Mouse (Mus musculus) C2C12 (cell line): ENCODE measurements around the gene Vangl2. TPM values are rescaled to one million over a fixed set of nuclear protein-coding genes. Genes with fewer than 3 reads are reported as not detected.
"Not testable (repeated sequence)": the region's sequence is repeated elsewhere in the genome, so short reads cannot be mapped to it uniquely, and the experiment has no call there.

ENCODE experiments used
- H3K27me3 ChIP-seq: one replicate; pipeline ENCODE4 v1.6.1; 2011; ENCODE audit not compliant: control insufficient read depth, insufficient read depth, insufficient read length
- H3K36me3 ChIP-seq: one replicate; pipeline ENCODE4 v1.6.1; 2011; ENCODE audit not compliant: control insufficient read depth, insufficient read depth
- H3K4me3 ChIP-seq: one replicate; pipeline ENCODE4 v1.5.1; 2011; ENCODE audit warnings: mild to moderate bottlenecking, control low read depth; ENCODE audit not compliant: poor library complexity, insufficient read depth, severe bottlenecking
- H3K79me2 ChIP-seq: one replicate; pipeline ENCODE4 v1.6.1; 2011; ENCODE audit not compliant: control insufficient read depth, insufficient read depth
- H3K79me3 ChIP-seq: one replicate; pipeline ENCODE4 v1.6.1; 2011; ENCODE audit warnings: low read depth, control low read depth
- H3ac ChIP-seq: one replicate; pipeline ENCODE3; 2011; ENCODE audit warnings: low read depth; ENCODE audit not compliant: control insufficient read depth, insufficient read length
- CEBPB ChIP-seq: IDR thresholded peaks from one replicate; pipeline ENCODE4 v1.6.1; 2011; ENCODE audit warnings: low read depth, mild to moderate bottlenecking, control low read depth, moderate library complexity
- CTCF ChIP-seq: IDR thresholded peaks from one replicate; pipeline ENCODE4 v1.5.1; 2011; ENCODE audit not compliant: control insufficient read depth, insufficient read depth, insufficient read length
- FOSL1 ChIP-seq: IDR thresholded peaks from one replicate; pipeline ENCODE4 v1.8.0; 2011; ENCODE audit warnings: mild to moderate bottlenecking, low read length; ENCODE audit not compliant: poor library complexity, insufficient read depth, severe bottlenecking
- MAX ChIP-seq: IDR thresholded peaks from one replicate; pipeline ENCODE4 v1.6.1; 2011; ENCODE audit warnings: mild to moderate bottlenecking, control low read depth
- MYOD1 ChIP-seq: IDR thresholded peaks from one replicate; pipeline ENCODE4 v1.6.1; 2011; ENCODE audit warnings: low read depth; ENCODE audit not compliant: control insufficient read depth, insufficient read length
- MYOG ChIP-seq: IDR thresholded peaks from one replicate; pipeline ENCODE4 v1.6.1; 2011; ENCODE audit not compliant: control insufficient read depth, insufficient read length; ENCODE audit errors: extremely low read depth
- USF1 ChIP-seq: IDR thresholded peaks from one replicate; pipeline ENCODE4 v1.6.1; 2011; ENCODE audit warnings: low read depth, mild to moderate bottlenecking, control low read depth, moderate library complexity
- polyA plus RNA-seq: library from polyadenylated mRNA; unstranded; fragments of >200 nt; fragmentation: generic; extraction: Trizol; gene quantifications from one replicate; pipeline ENCODE4 v1.2.1, GENCODE M21; 2012; ENCODE audit warnings: missing spikeins

Vangl2 gene
- polyA plus RNA-seq, 1 experiment = 5.7 TPM

- Histone ChIP-seq H3K79me3 (no peaks in the 10 kb centered on the region), H3K79me2 (no peaks in the 10 kb centered on the region), H3K4me3 (no peak overlapping the region), H3ac (no peak overlapping the region), H3K36me3 (no peaks in the 10 kb centered on the region), H3K27me3 (no peaks in the 10 kb centered on the region)
- no peak for TF ChIP-seq USF1
- TF ChIP-seq CTCF = no peak
- no peak for TF ChIP-seq FOSL1
- no peak for TF ChIP-seq CEBPB
- TF ChIP-seq MYOD1 = no peak
- TF ChIP-seq MYOG = no peak
- no peak for TF ChIP-seq MAX
Measured at GRCm38 (mm10) chr1:171982170-171982569, 46.1 kb downstream of the Vangl2 start.

- Histone ChIP-seq H3K4me3 (no peak overlapping the region), H3ac (no peak overlapping the region), H3K27me3 (no peaks in the 10 kb centered on the region), H3K36me3 (no peaks in the 10 kb centered on the region), H3K79me2 (no peaks in the 10 kb centered on the region), H3K79me3 (no peaks in the 10 kb centered on the region)
- TF ChIP-seq FOSL1 = no peak
- no peak for TF ChIP-seq CEBPB
- TF ChIP-seq USF1 = no peak
- no peak for TF ChIP-seq MYOD1
- TF ChIP-seq MAX = no peak
- no peak for TF ChIP-seq MYOG
- no peak for TF ChIP-seq CTCF
Measured at GRCm38 (mm10) chr1:171979969-171980730, 48.1 kb downstream of the Vangl2 start.

- Histone ChIP-seq H3K79me3 (no peaks in the 10 kb centered on the region), H3K27me3 (no peaks in the 10 kb centered on the region), H3ac (no peak overlapping the region), H3K79me2 (no peaks in the 10 kb centered on the region), H3K4me3 (no peak overlapping the region), H3K36me3 (no peaks in the 10 kb centered on the region)
- TF ChIP-seq MAX = no peak
- TF ChIP-seq USF1 = no peak
- TF ChIP-seq FOSL1 = no peak
- TF ChIP-seq CTCF = no peak
- no peak for TF ChIP-seq CEBPB
- TF ChIP-seq MYOD1 = no peak
- TF ChIP-seq MYOG = no peak
Measured at GRCm38 (mm10) chr1:171977891-171978290, 50.4 kb downstream of the Vangl2 start.

GRCm38 (mm10) chr1:171976826-171977539 is 51.3 kb downstream of the Vangl2 start:
- Histone ChIP-seq H3ac (no peak overlapping the region), H3K36me3 (no peaks in the 10 kb centered on the region), H3K79me3 (no peaks in the 10 kb centered on the region), H3K27me3 (no peaks in the 10 kb centered on the region), H3K4me3 (no peak overlapping the region), H3K79me2 (no peaks in the 10 kb centered on the region)
- TF ChIP-seq CTCF (no peak), FOSL1 (no peak), MYOD1 (no peak)

GRCm38 (mm10) chr1:171975831-171976230 is 52.4 kb downstream of the Vangl2 start:
- no peaks in the 10 kb centered on the region for H3K79me2 ChIP-seq
- no peaks in the 10 kb centered on the region for H3K79me3 ChIP-seq
- no peaks in the 10 kb centered on the region for H3K27me3 ChIP-seq
- no peak overlapping the region for H3ac ChIP-seq
- TF ChIP-seq CTCF (no peak), CEBPB (no peak), MYOG (no peak), MYOD1 (no peak), USF1 (no peak), MAX (no peak), FOSL1 (no peak)
- no peak overlapping the region for H3K4me3 ChIP-seq
- H3K36me3 ChIP-seq = no peaks in the 10 kb centered on the region

GRCm38 (mm10) chr1:171975377-171975776 is 52.9 kb downstream of the Vangl2 start:
- TF ChIP-seq FOSL1 (no peak), CEBPB (no peak), USF1 (no peak), MYOG (no peak), MYOD1 (no peak), CTCF (no peak), MAX (no peak)

GRCm38 (mm10) chr1:171974361-171974760 is 53.9 kb downstream of the Vangl2 start:
- H3K36me3 ChIP-seq, H3K79me3 ChIP-seq, H3ac ChIP-seq, H3K27me3 ChIP-seq, H3K4me3 ChIP-seq, H3K79me2 ChIP-seq: not testable (repeated sequence)

More at GRCm38 (mm10) chr1:171975377-171975776, 52.9 kb downstream of the Vangl2 start:
- H3K36me3 ChIP-seq = no peaks in the 10 kb centered on the region
- H3ac ChIP-seq = no peak overlapping the region
- no peaks in the 10 kb centered on the region for H3K79me2 ChIP-seq
- H3K27me3 ChIP-seq = no peaks in the 10 kb centered on the region
- H3K79me3 ChIP-seq = no peaks in the 10 kb centered on the region
- H3K4me3 ChIP-seq = no peak overlapping the region
